Mouse (Mus musculus) lung, embryonic 15.5 days (tissue): ENCODE measurements at regions not wholly inside any gene's neighbourhood (a gene's known extent, or its start where the extent isn't known, plus 50 kb on each side); places are given as distances from the start of the nearest gene placed in this dataset.

Source experiments
- ATAC-seq: fragments of 200-750 bp; cut with Nextera tagmentation; 2 replicates; pipeline ENCODE4 v1.8.0; 2017; ENCODE audit warnings: moderate number of reproducible peaks, borderline replicate concordance; ENCODE audit not compliant: low FRiP score, low TSS enrichment; ENCODE audit errors: extremely low read depth
- H3K27ac ChIP-seq: fragments of 300-500 bp; sonication (generic); 2 replicates; pipeline ENCODE4 v1.5.1; 2015; ENCODE audit warnings: moderate library complexity, mild to moderate bottlenecking, inconsistent platforms
- H3K27me3 ChIP-seq: fragments of 300-500 bp; sonication (generic); 2 replicates; pipeline ENCODE4 v1.6.1; 2015; ENCODE audit warnings: inconsistent platforms
- H3K36me3 ChIP-seq: fragments of 300-500 bp; sonication (generic); 2 replicates; pipeline ENCODE4 v1.6.1; 2015; ENCODE audit warnings: inconsistent platforms
- H3K4me1 ChIP-seq: fragments of 300-500 bp; sonication (generic); 2 replicates; pipeline ENCODE4 v1.6.1; 2015; ENCODE audit warnings: inconsistent platforms
- H3K4me2 ChIP-seq: fragments of 300-500 bp; sonication (generic); 2 replicates; pipeline ENCODE4 v1.6.1; 2015; ENCODE audit warnings: inconsistent platforms, mild to moderate bottlenecking, moderate library complexity
- H3K4me3 ChIP-seq: fragments of 300-500 bp; sonication (generic); 2 replicates; pipeline ENCODE4 v1.5.1; 2015; ENCODE audit warnings: mild to moderate bottlenecking, inconsistent platforms
- H3K9ac ChIP-seq: fragments of 300-500 bp; sonication (generic); 2 replicates; pipeline ENCODE4 v1.6.1; 2015; ENCODE audit warnings: inconsistent platforms
- H3K9me3 ChIP-seq: fragments of 300-500 bp; sonication (generic); 2 replicates; pipeline ENCODE4 v1.6.1; 2016; ENCODE audit warnings: inconsistent platforms
- WGBS: fragments of 180-500 bp; shearing (Covaris S2); methylation state at CpG from one replicate; pipeline ENCODE4 v1.1.7; 2015; 5-methylcytosine and 5-hydroxymethylcytosine counted together

- Histone ChIP-seq H3K27me3 (no peaks in the 10 kb centered on the region), H3K9ac (no peak overlapping the region), H3K4me1 (peaks cover 46% of the 10 kb centered on the region), H3K36me3 (no peaks in the 10 kb centered on the region), H3K9me3 (no peaks in the 10 kb centered on the region), H3K4me3 (no peak overlapping the region), H3K27ac (peak overlapping the region; percentile 82), H3K4me2 (no peak overlapping the region)
- 51% methylated on average over 5 of the region's 5 CpGs for WGBS
- ATAC-seq = no peak
Observed at GRCm38 (mm10) chr12:79878766-79879092, 234.1 kb downstream of the Zfp36l1 start.

- ATAC-seq = no peak
- 0 out of 2 replicates have a peak overlapping the region, but pooled peaks have one; percentile 82 for H3K27ac ChIP-seq
- no peak overlapping the region for H3K9ac ChIP-seq
- no peaks in the 10 kb centered on the region for H3K36me3 ChIP-seq
- no peaks in the 10 kb centered on the region for H3K27me3 ChIP-seq
- 73% methylated on average over 3 of the region's 3 CpGs for WGBS
- H3K4me2 ChIP-seq = no peak overlapping the region
- H3K4me3 ChIP-seq = no peak overlapping the region
- H3K9me3 ChIP-seq = no peaks in the 10 kb centered on the region
- peaks cover 46% of the 10 kb centered on the region for H3K4me1 ChIP-seq
Observed at GRCm38 (mm10) chr12:79878163-79878562, 234.7 kb downstream of the Zfp36l1 start.

GRCm38 (mm10) chr12:79874333-79874732 lies 238.5 kb downstream of the Zfp36l1 start:
- Histone ChIP-seq H3K27ac (no peak overlapping the region), H3K27me3 (no peaks in the 10 kb centered on the region), H3K36me3 (no peaks in the 10 kb centered on the region), H3K4me2 (no peak overlapping the region), H3K4me3 (no peak overlapping the region), H3K9me3 (no peaks in the 10 kb centered on the region), H3K4me1 (peaks cover 14% of the 10 kb centered on the region), H3K9ac (no peak overlapping the region)
- no peak for ATAC-seq
- 29% methylated on average over 2 of the region's 2 CpGs for WGBS

GRCm38 (mm10) chr12:79865179-79865552 lies 247.6 kb downstream of the Zfp36l1 start:
- WGBS = 59% methylated on average over 6 of the region's 6 CpGs
- no peak overlapping the region for H3K4me2 ChIP-seq
- no peak overlapping the region for H3K9ac ChIP-seq
- peaks cover 23% of the 10 kb centered on the region for H3K4me1 ChIP-seq
- no peaks in the 10 kb centered on the region for H3K36me3 ChIP-seq
- no peaks in the 10 kb centered on the region for H3K27me3 ChIP-seq
- ATAC-seq = no peak
- H3K9me3 ChIP-seq = no peaks in the 10 kb centered on the region; the same call in 1 of the 2 replicates
- H3K27ac ChIP-seq = peak overlapping the region; percentile 51
- no peak overlapping the region for H3K4me3 ChIP-seq

GRCm38 (mm10) chr12:79864346-79865178 lies 248.3 kb downstream of the Zfp36l1 start:
- 69% methylated on average over 20 of the region's 20 CpGs for WGBS
- no peaks in the 10 kb centered on the region; the same call in 1 of the 2 replicates for H3K9me3 ChIP-seq
- no peaks in the 10 kb centered on the region for H3K27me3 ChIP-seq
- no peak overlapping the region for H3K4me2 ChIP-seq
- no peak overlapping the region for H3K4me3 ChIP-seq
- peaks cover 29% of the 10 kb centered on the region for H3K4me1 ChIP-seq
- H3K27ac ChIP-seq = peak overlapping the region; percentile 51
- no peak for ATAC-seq
- no peak overlapping the region for H3K9ac ChIP-seq
- H3K36me3 ChIP-seq = no peaks in the 10 kb centered on the region
